Mouse (Mus musculus): ENCODE measurements around the gene Trim2.

DNA sequence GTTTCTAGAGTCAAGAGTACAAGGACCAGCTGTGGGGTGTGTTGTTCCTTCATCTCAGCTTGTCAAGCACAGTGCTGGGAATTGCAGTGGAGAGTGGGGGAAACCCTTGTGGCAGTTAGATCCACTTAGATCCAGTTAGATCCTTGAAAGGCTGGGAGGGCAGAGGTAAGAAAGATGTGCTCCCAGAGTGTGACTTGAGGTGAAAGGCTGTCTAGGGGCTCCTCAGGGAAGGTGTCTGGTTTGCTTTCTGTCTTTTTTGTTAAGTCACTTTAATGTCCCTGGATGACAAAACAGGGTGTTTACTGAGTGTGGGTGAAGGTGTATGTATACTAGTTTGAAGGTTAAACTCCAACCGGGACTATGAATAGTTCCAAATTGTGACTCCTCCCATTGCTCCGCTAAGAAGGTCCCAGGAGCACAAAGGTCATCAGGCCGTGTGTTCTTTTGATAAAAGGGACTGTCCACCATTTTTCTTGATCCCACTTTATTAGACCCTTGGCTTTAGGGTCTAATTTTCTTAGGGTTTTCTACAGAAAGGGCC, 40.2 kb downstream of the Trim2 start:
- TF ChIP-seq CTCF (IDR thresholded peaks at IDR 0.05; ENCODE audit: borderline replicate concordance, extremely low read depth, insufficient read depth, insufficient read length) (no peak), POLR2A (IDR thresholded peaks at IDR 0.05; ENCODE audit: borderline replicate concordance, extremely low read depth, insufficient read depth, insufficient read length, poor library complexity, severe bottlenecking) (no peak)
